Mouse (Mus musculus): Measurements from ENCODE around the gene Nabp2. TPM values are rescaled to one million over a fixed set of nuclear protein-coding genes. Genes with fewer than 3 reads are reported as not detected.

Nabp2 gene
- total and polyA plus RNA-seq, 3 experiments, result 40.3 to 123 (median 43.7) TPM

DNA sequence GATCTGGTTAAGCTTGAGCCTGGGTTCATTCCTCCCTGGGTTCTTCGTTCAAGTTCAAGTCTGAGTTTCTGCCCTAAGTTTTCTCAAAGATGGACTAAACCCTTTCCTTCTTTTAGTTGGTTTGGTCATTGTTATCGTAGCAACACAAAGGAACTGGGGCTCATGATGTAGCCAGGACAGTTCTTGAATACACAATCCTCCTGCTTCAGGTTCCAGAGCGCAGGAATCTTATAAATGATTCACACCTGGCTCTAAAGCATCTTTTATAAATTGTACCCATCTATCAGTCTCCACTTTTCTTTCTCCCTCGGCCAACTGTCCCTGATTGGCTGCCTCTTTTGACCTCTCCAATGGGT lies 35.2 kb downstream of the Nabp2 start:
- peaks cover 14 to 38% of the 10 kb centered on the region in 2 experiments for H3K4me1 ChIP-seq (ENCODE audit: control insufficient read depth in 1 of 2, insufficient read depth in 2 of 2)
- peak overlapping the region; percentile 94 for H3K4me2 ChIP-seq (ENCODE audit: insufficient read depth, low read depth, poor library complexity, severe bottlenecking)
- peak overlapping the region; percentile 97; the same call in 1 of the 2 replicates for H3K9ac ChIP-seq (ENCODE audit: insufficient read depth, low read depth)
- H3K36me3 ChIP-seq (replicated peaks in 1 of 2; ENCODE audit: control insufficient read depth in 1 of 2, insufficient read depth in 1 of 2, low read length in 1 of 2), result peaks cover 13 to 29% of the 10 kb centered on the region in 2 experiments
- in situ Hi-C loops (cut with MboI; ENCODE audit: low pct_ligation_motif_present, low pct_unique_long_range_greater_than_20kb, low sequenced_read_pairs) (no loop called here), dilution Hi-C loops (cut with MboI; ENCODE audit: extremely low pct_ligation_motif_present, extremely low pct_unique_long_range_greater_than_20kb, low sequenced_read_pairs) (no loop called here)
- no peak for DNase-seq (ENCODE audit: extremely low read depth)
- peak overlapping the region; percentile 75 for H3K27ac ChIP-seq (ENCODE audit: insufficient read depth, low read depth)
- TF ChIP-seq USF2 (conservative IDR thresholded peaks at IDR 0.05; ENCODE audit: low read depth, low read length), result no peak
- TF ChIP-seq IRF4 (IDR thresholded peaks at IDR 0.05; ENCODE audit: low read depth, low read length), result no peak
- TF ChIP-seq KAT2A (IDR thresholded peaks at IDR 0.05; ENCODE audit: insufficient replicate concordance, low read length), result no peak
- TF ChIP-seq ELF1 (IDR thresholded peaks at IDR 0.05; ENCODE audit: low read depth, low read length), result no peak
- TF ChIP-seq USF1 (IDR thresholded peaks at IDR 0.05; ENCODE audit: low read depth, low read length), result no peak
- no peak for TF ChIP-seq ETS1 (conservative IDR thresholded peaks at IDR 0.05; ENCODE audit: low read depth, low read length)
- TF ChIP-seq MEF2A (IDR thresholded peaks at IDR 0.05; ENCODE audit: borderline replicate concordance, low read depth, low read length), result no peak
- no peak for TF ChIP-seq E2F4 (IDR thresholded peaks at IDR 0.05; ENCODE audit: insufficient replicate concordance, low read depth, low read length)
- no peak for TF ChIP-seq JUN (IDR thresholded peaks at IDR 0.05; ENCODE audit: insufficient read depth, low read depth, low read length)
- no peak for TF ChIP-seq UBTF (IDR thresholded peaks at IDR 0.05; ENCODE audit: low read depth, low read length)
- TF ChIP-seq TBP (conservative IDR thresholded peaks at IDR 0.05; ENCODE audit: low read depth, low read length), result no peak
- TF ChIP-seq TCF12 (IDR thresholded peaks at IDR 0.05; ENCODE audit: low read depth, low read length), result no peak
- no peak for TF ChIP-seq MAZ (IDR thresholded peaks at IDR 0.05; ENCODE audit: low read depth, low read length)
- no peak for TF ChIP-seq MAX (IDR thresholded peaks at IDR 0.05; ENCODE audit: low read length)
- no peak for TF ChIP-seq RCOR1 (conservative IDR thresholded peaks at IDR 0.05; ENCODE audit: low read depth, low read length)
- TF ChIP-seq CTCF (conservative IDR thresholded peaks at IDR 0.05 in 1 of 2, IDR thresholded peaks at IDR 0.05 in 1 of 2; ENCODE audit: low read depth in 2 of 2, low read length in 2 of 2), result no peak
- TF ChIP-seq CHD2 (IDR thresholded peaks at IDR 0.05; ENCODE audit: low read length), result no peak
- H3K4me3 ChIP-seq (replicated peaks in 1 of 3; ENCODE audit: low read depth in 2 of 3, low read length in 2 of 3, poor library complexity in 1 of 3), result peak overlapping the region; percentile 55 to 89 (median 83)
- H3K79me2 ChIP-seq (replicated peaks; ENCODE audit: control insufficient read depth, extremely low read depth, insufficient read depth, poor library complexity, severe bottlenecking), result peaks cover 25% of the 10 kb centered on the region
- no peaks in the 10 kb centered on the region for H3K27me3 ChIP-seq (replicated peaks)
- H3K9me3 ChIP-seq (replicated peaks; ENCODE audit: low read length), result no peaks in the 10 kb centered on the region

DNA sequence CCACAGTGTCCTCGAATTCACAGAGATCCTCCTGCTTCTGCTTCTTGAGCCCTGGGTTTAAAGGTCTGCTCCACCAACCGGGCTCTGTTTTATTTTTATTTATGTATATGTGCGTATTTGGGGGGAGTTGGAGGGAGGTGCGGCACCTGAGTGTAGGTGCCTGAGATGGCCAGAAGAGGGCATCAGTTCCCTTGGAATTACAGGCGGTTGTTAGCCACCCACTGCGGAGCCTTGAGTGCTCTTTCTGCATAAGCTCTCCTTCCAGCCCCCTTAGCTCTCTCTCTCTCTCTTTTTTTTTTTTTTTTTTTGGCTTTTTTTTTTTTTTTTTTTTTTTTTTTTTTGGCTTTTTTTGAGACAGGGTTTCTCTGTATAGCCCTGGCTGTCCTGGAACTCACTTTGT lies 36.9 kb downstream of the Nabp2 start:
- in situ Hi-C loops (cut with MboI; ENCODE audit: low pct_ligation_motif_present, low pct_unique_long_range_greater_than_20kb, low sequenced_read_pairs) (no loop called here), dilution Hi-C loops (cut with MboI; ENCODE audit: extremely low pct_ligation_motif_present, extremely low pct_unique_long_range_greater_than_20kb, low sequenced_read_pairs) (no loop called here)
- TF ChIP-seq GABPA (IDR thresholded peaks at IDR 0.05; ENCODE audit: insufficient replicate concordance, low read depth, low read length) (no peak), CTCF (conservative IDR thresholded peaks at IDR 0.05 in 1 of 2, IDR thresholded peaks at IDR 0.05 in 1 of 2; ENCODE audit: low read depth in 2 of 2, low read length in 2 of 2) (peak in 1 of 2 experiments; percentile 35; a peak in 2 of 4 replicates), TCF12 (IDR thresholded peaks at IDR 0.05; ENCODE audit: low read depth, low read length) (no peak), EP300 (IDR thresholded peaks at IDR 0.05; ENCODE audit: low read length) (no peak), BHLHE40 (IDR thresholded peaks at IDR 0.05; ENCODE audit: low read depth, low read length) (no peak), TBP (conservative IDR thresholded peaks at IDR 0.05; ENCODE audit: low read depth, low read length) (no peak)
- Histone ChIP-seq H3K27me3 (replicated peaks) (no peaks in the 10 kb centered on the region), H3K4me2 (ENCODE audit: insufficient read depth, low read depth, poor library complexity, severe bottlenecking) (no peak overlapping the region), H3K4me1 (ENCODE audit: control insufficient read depth in 1 of 2, insufficient read depth in 2 of 2) (peaks cover 14 to 33% of the 10 kb centered on the region in 2 experiments), H3K4me3 (replicated peaks in 1 of 3; ENCODE audit: low read depth in 2 of 3, low read length in 2 of 3, poor library complexity in 1 of 3) (no peak overlapping the region), H3K36me3 (replicated peaks in 1 of 2; ENCODE audit: control insufficient read depth in 1 of 2, insufficient read depth in 1 of 2, low read length in 1 of 2) (peaks cover 4 to 14% of the 10 kb centered on the region in 2 experiments), H3K27ac (ENCODE audit: insufficient read depth, low read depth) (no peak overlapping the region), H3K79me2 (replicated peaks; ENCODE audit: control insufficient read depth, extremely low read depth, insufficient read depth, poor library complexity, severe bottlenecking) (peaks cover 22% of the 10 kb centered on the region), H3K9me3 (replicated peaks; ENCODE audit: low read length) (no peaks in the 10 kb centered on the region), H3K9ac (ENCODE audit: insufficient read depth, low read depth) (no peak overlapping the region)
- peak; percentile 35 for DNase-seq (ENCODE audit: extremely low read depth)
